ENCODE assay signal across 8 mouse cellular contexts in the genomic region with DNA sequence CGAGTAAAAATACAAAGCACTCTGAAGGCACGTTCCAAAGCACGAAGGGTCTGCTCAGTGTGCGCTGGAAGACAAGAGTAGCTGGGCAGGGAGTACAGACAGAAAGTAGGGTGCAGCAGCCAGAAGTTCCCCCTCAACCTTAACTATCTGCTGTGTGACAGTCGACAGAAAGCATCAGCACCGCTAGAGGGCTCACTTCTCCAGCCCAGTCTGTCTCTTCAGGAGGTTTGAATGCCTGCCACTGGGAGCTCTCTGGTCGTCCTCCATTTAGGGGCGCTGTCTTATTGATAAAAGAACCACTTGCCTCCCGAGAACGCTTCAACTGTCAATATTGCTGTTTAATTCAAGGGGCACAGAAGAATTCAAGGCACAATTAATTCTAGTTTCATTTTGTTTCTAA. TPM values are rescaled to one million over a fixed set of nuclear protein-coding genes. Genes with fewer than 3 reads are reported as not detected.
DNase-seq lines count a peak whose midpoint lies in the region; ATAC-seq and TF ChIP-seq lines count a peak whose summit lies in the region.

No protein-coding gene starts in this region.

- no peaks in the 10 kb centered on the region for H3K4me1 ChIP-seq in hindbrain, embryonic 14.5 days (replicated peaks; ENCODE audit: control insufficient read depth, insufficient read depth, low read length)

- no peaks in the 10 kb centered on the region for H3K36me3 ChIP-seq in hindbrain, embryonic 14.5 days (replicated peaks; ENCODE audit: control insufficient read depth, insufficient read depth)

- 5% methylated on average over 10 of the region's 10 CpGs for WGBS in hindbrain, embryonic 14.5 days

- TF ChIP-seq CTCF in Patski (IDR thresholded peaks at IDR 0.05): peak; percentile 83

- ATAC-seq in Patski: peak; percentile 91
- ATAC-seq in hindbrain, embryonic 14.5 days (ENCODE audit: low FRiP score): peak; percentile 89

- no peak overlapping the region for H3K27ac ChIP-seq in hindbrain, embryonic 14.5 days

- peak overlapping the region; percentile 17 for H3K4me3 ChIP-seq in hindbrain, embryonic 14.5 days (replicated peaks; ENCODE audit: low read length)

- CTCF ChIA-PET in Patski (lab: Charles Lee): interaction anchor here (0.9 to 1.2 kb wide), 6 partner anchors 9 to 212 kb away, joined by 3 to 5 read pairs (median 4); no protein-coding TSS in a partner anchor

- peaks cover 11% of the 10 kb centered on the region for H3K27me3 ChIP-seq in Patski
- H3K27me3 ChIP-seq in hindbrain, embryonic 14.5 days (ENCODE audit: control insufficient read depth, insufficient read depth, low read length): no peaks in the 10 kb centered on the region

- H3K9me3 ChIP-seq in hindbrain, embryonic 14.5 days (ENCODE audit: control insufficient read depth, low read length): no peaks in the 10 kb centered on the region

- POLR2A ChIA-PET in Patski (lab: Charles Lee): no interaction called here

- in situ Hi-C loops in Patski (cut with MboI; ENCODE audit: low pct_unique_long_range_greater_than_20kb): no loop called here

- 0 out of 2 replicates have a peak overlapping the region, but pooled peaks have one; percentile 24 for H3K9ac ChIP-seq in hindbrain, embryonic 14.5 days

- no peak for DNase-seq in Patski (ENCODE audit: low read depth, low spot score)
- DNase-seq in cerebellum, postnatal 14 days: peak; percentile 90 to 92
- peak; percentile 70 to 79 for DNase-seq in frontal cortex, postnatal 25 days (ENCODE audit: low spot score in 2 of 2)
- peak; percentile 81 for DNase-seq in hindbrain, embryonic 14.5 days (ENCODE audit: low spot score)
- DNase-seq in layer of hippocampus, postnatal 25 days (ENCODE audit: extremely low spot score in 1 of 2, low spot score in 1 of 2): peak; percentile 70 to 82
- peak; percentile 84 for DNase-seq in lung, postnatal 14 days
- peak; percentile 37 for DNase-seq in retina, adult 2 months (ENCODE audit: low read depth, low spot score)
- DNase-seq in thymus, postnatal 25 days: peak; percentile 92

- peak overlapping the region; percentile 42 for H3K4me2 ChIP-seq in hindbrain, embryonic 14.5 days (replicated peaks)

RNA-seq across cellular contexts. Expression of gene Il2ra, which starts 21.4 kb away (rescaled TPM):
- not detected for polyA plus RNA-seq in Patski (2021)
- 0.09 TPM in 1 of 2 replicates, not detected in the other for polyA plus RNA-seq in hindbrain, embryonic 14.5 days (2014; fragmentation: Nextera tagmentation; extraction: Ambion mirVana)
- under 1 TPM in 1 of 2 experiments, not detected in 1; 0.12 TPM for total RNA-seq in layer of hippocampus, postnatal 25 days (2021)

RNA-seq across cellular contexts. Expression of gene Gm17490, which starts 37.9 kb away (rescaled TPM):
- not detected for polyA plus RNA-seq in Patski (2021)
- not detected in 2 replicates for polyA plus RNA-seq in hindbrain, embryonic 14.5 days (2014; fragmentation: Nextera tagmentation; extraction: Ambion mirVana)
- total RNA-seq in layer of hippocampus, postnatal 25 days (2021): not detected

RNA-seq across cellular contexts. Expression of gene Il15ra, which starts 41.1 kb away (rescaled TPM):
- 0.91 TPM for polyA plus RNA-seq in Patski (2021)
- 1.4 and 1.5 TPM in 2 replicates for polyA plus RNA-seq in hindbrain, embryonic 14.5 days (2014; fragmentation: Nextera tagmentation; extraction: Ambion mirVana)
- total RNA-seq in layer of hippocampus, postnatal 25 days (2021): 1 to 10 TPM; 3.1 to 6.4 TPM
